Mouse (Mus musculus) CH12.LX (cell line): ENCODE results near the gene Chst5. TPM values are rescaled to one million over a fixed set of nuclear protein-coding genes. Genes with fewer than 3 reads are reported as not detected.

Experiments
- DNase-seq: peaks from one replicate; pipeline ENCODE4 v3.0.0-alpha.2; 2013; ENCODE audit errors: extremely low read depth
- H3K27ac ChIP-seq: 2 replicates; pipeline ENCODE4 v1.5.1; 2012; ENCODE audit warnings: low read depth, mild to moderate bottlenecking, control low read depth, moderate library complexity; ENCODE audit not compliant: insufficient read depth
- H3K27me3 ChIP-seq: replicated peaks from 2 replicates; pipeline ENCODE3; 2012; ENCODE audit warnings: inconsistent platforms
- H3K36me3 ChIP-seq, 2 experiments: replicated peaks in 1 of 2; 2 replicates each; pipeline versions ENCODE3 to v1.6.1; 2012; ENCODE audit warnings: inconsistent platforms in 1 of 2, low read length in 1 of 2, mild to moderate bottlenecking in 1 of 2, mixed read lengths in 1 of 2, moderate library complexity in 1 of 2; ENCODE audit not compliant: control insufficient read depth in 1 of 2, insufficient read depth in 1 of 2
- H3K4me1 ChIP-seq, 2 experiments: 2 replicates each; pipeline ENCODE4 v1.6.1; 2012; ENCODE audit warnings: inconsistent platforms in 1 of 2, moderate library complexity in 1 of 2; ENCODE audit not compliant: insufficient read depth in 2 of 2, control insufficient read depth in 1 of 2
- H3K4me2 ChIP-seq: 2 replicates; pipeline ENCODE4 v1.6.1; 2012; ENCODE audit warnings: low read depth, mild to moderate bottlenecking, control low read depth; ENCODE audit not compliant: poor library complexity, insufficient read depth, severe bottlenecking
- H3K4me3 ChIP-seq, 3 experiments: fragments of 150-350 bp in 1 of 3; sonication (generic) in 1 of 3; replicated peaks in 1 of 3; 2 replicates each; pipeline versions ENCODE3 to v1.5.1; 2011 to 2012; ENCODE audit warnings: low read depth in 2 of 3, low read length in 2 of 3, mild to moderate bottlenecking in 2 of 3, moderate library complexity in 2 of 3, control low read depth in 1 of 3, improper control_type of control experiment in 1 of 3, inconsistent platforms in 1 of 3, mixed read lengths in 1 of 3; ENCODE audit not compliant: poor library complexity in 1 of 3
- H3K79me2 ChIP-seq: replicated peaks from 2 replicates; pipeline ENCODE4 v1.6.1; 2012; ENCODE audit warnings: mild to moderate bottlenecking, moderate library complexity; ENCODE audit not compliant: control insufficient read depth, poor library complexity, insufficient read depth, severe bottlenecking; ENCODE audit errors: extremely low read depth
- H3K9ac ChIP-seq: 2 replicates; pipeline ENCODE4 v1.6.1; 2012; ENCODE audit warnings: low read depth, mild to moderate bottlenecking, control low read depth, moderate library complexity; ENCODE audit not compliant: insufficient read depth
- H3K9me3 ChIP-seq: replicated peaks from 2 replicates; pipeline ENCODE3; 2012; ENCODE audit warnings: low read length, inconsistent platforms, mixed read lengths
- BHLHE40 ChIP-seq: IDR thresholded peaks from 2 replicates; pipeline ENCODE4 v1.6.1; 2011; ENCODE audit warnings: mild to moderate bottlenecking, low read depth, low read length, improper control_type of control experiment
- CHD1 ChIP-seq: IDR thresholded peaks from 2 replicates; pipeline ENCODE4 v1.6.1; 2012; ENCODE audit warnings: low read depth, low read length, improper control_type of control experiment, inconsistent platforms
- E2F4 ChIP-seq: IDR thresholded peaks from 2 replicates; pipeline ENCODE4 v1.6.1; 2011; ENCODE audit warnings: low read depth, low read length, improper control_type of control experiment; ENCODE audit not compliant: insufficient replicate concordance
- HCFC1 ChIP-seq: IDR thresholded peaks from 2 replicates; pipeline ENCODE4 v1.6.1; 2012; ENCODE audit warnings: low read depth, mild to moderate bottlenecking, inconsistent platforms, low read length, improper control_type of control experiment
- IRF4 ChIP-seq: IDR thresholded peaks from 2 replicates; pipeline ENCODE4 v1.6.1; 2014; ENCODE audit warnings: low read depth, mild to moderate bottlenecking, inconsistent platforms, low read length, improper control_type of control experiment
- JUN ChIP-seq: IDR thresholded peaks from 2 replicates; pipeline ENCODE4 v1.6.1; 2011; ENCODE audit warnings: low read depth, mild to moderate bottlenecking, low read length, improper control_type of control experiment, moderate library complexity; ENCODE audit not compliant: insufficient read depth
- KAT2A ChIP-seq: IDR thresholded peaks from 2 replicates; pipeline ENCODE4 v1.6.1; 2012; ENCODE audit warnings: low read length, improper control_type of control experiment, inconsistent platforms; ENCODE audit not compliant: insufficient replicate concordance
- MAFK ChIP-seq: IDR thresholded peaks from 2 replicates; pipeline ENCODE4 v1.6.1; 2011; ENCODE audit warnings: low read length, improper control_type of control experiment; ENCODE audit not compliant: insufficient replicate concordance
- MEF2A ChIP-seq: IDR thresholded peaks from 2 replicates; pipeline ENCODE4 v1.6.1; 2014; ENCODE audit warnings: low read depth, mild to moderate bottlenecking, inconsistent platforms, low read length, improper control_type of control experiment, borderline replicate concordance
- MYC ChIP-seq: IDR thresholded peaks from 2 replicates; pipeline ENCODE4 v1.6.1; 2011; ENCODE audit warnings: low read depth, mild to moderate bottlenecking, improper control_type of control experiment, low read length
- PAX5 ChIP-seq: IDR thresholded peaks from 2 replicates; pipeline ENCODE4 v1.6.1; 2012; ENCODE audit warnings: low read length, inconsistent platforms, mixed read lengths
- RAD21 ChIP-seq: IDR thresholded peaks from 2 replicates; pipeline ENCODE4 v1.6.1; 2011; ENCODE audit warnings: low read depth, mild to moderate bottlenecking, low read length, improper control_type of control experiment, moderate library complexity
- RCOR1 ChIP-seq: conservative IDR thresholded peaks from 2 replicates; pipeline ENCODE4 v1.6.1; 2012; ENCODE audit warnings: low read depth, mild to moderate bottlenecking, inconsistent platforms, low read length, improper control_type of control experiment
- SIN3A ChIP-seq: IDR thresholded peaks from 2 replicates; pipeline ENCODE4 v1.6.1; 2012; ENCODE audit warnings: low read length, improper control_type of control experiment, inconsistent platforms
- TBP ChIP-seq: conservative IDR thresholded peaks from 2 replicates; pipeline ENCODE4 v1.6.1; 2011; ENCODE audit warnings: low read depth, low read length, improper control_type of control experiment
- TCF12 ChIP-seq: IDR thresholded peaks from 2 replicates; pipeline ENCODE4 v1.6.1; 2014; ENCODE audit warnings: low read depth, mild to moderate bottlenecking, inconsistent platforms, low read length, improper control_type of control experiment
- USF1 ChIP-seq: IDR thresholded peaks from 2 replicates; pipeline ENCODE4 v1.6.1; 2014; ENCODE audit warnings: low read depth, mild to moderate bottlenecking, inconsistent platforms, low read length, improper control_type of control experiment
- USF2 ChIP-seq: conservative IDR thresholded peaks from 2 replicates; pipeline ENCODE4 v1.6.1; 2011; ENCODE audit warnings: low read depth, low read length, improper control_type of control experiment
- ZC3H11A ChIP-seq: IDR thresholded peaks from 2 replicates; pipeline ENCODE4 v1.6.1; 2012; ENCODE audit warnings: low read depth, mild to moderate bottlenecking, inconsistent platforms, low read length, improper control_type of control experiment
- ZKSCAN1 ChIP-seq: IDR thresholded peaks from 2 replicates; pipeline ENCODE4 v1.6.1; 2012; ENCODE audit warnings: low read depth, inconsistent platforms, low read length, improper control_type of control experiment, borderline replicate concordance
- ZMIZ1 ChIP-seq: IDR thresholded peaks from 2 replicates; pipeline ENCODE4 v1.6.1; 2012; ENCODE audit warnings: low read depth, mild to moderate bottlenecking, inconsistent platforms, low read length, improper control_type of control experiment
- ZNF384 ChIP-seq: IDR thresholded peaks from 2 replicates; pipeline ENCODE4 v1.6.1; 2012; ENCODE audit warnings: low read depth, low read length, improper control_type of control experiment, inconsistent platforms
- dilution Hi-C: fragments of 300-500 bp; cut with MboI; formaldehyde crosslinking; loops from 2 replicates; pipeline ENCODE4 v1.14.3; 2020; ENCODE audit warnings: low sequenced_read_pairs; ENCODE audit not compliant: extremely low pct_unique_long_range_greater_than_20kb, extremely low pct_ligation_motif_present
- in situ Hi-C: fragments of 300-500 bp; cut with MboI; formaldehyde crosslinking; loops from 3 replicates; pipeline ENCODE4 v1.14.3; 2019; ENCODE audit warnings: low sequenced_read_pairs, low pct_ligation_motif_present, low pct_unique_long_range_greater_than_20kb, mixed read lengths
- polyA plus RNA-seq: library from polyadenylated mRNA; unstranded; fragments of >175 nt; gene quantifications from 2 replicates; pipeline ENCODE4 v1.2.1, GENCODE M21; 2012; ENCODE audit warnings: low read depth; ENCODE audit not compliant: insufficient read length
- total RNA-seq, 2 experiments: library from RNA; depleted of rRNA; stranded (reverse); fragments of 300-350 nt in 1 of 2; fragments of >200 nt in 1 of 2; gene quantifications; 2 replicates each; pipeline ENCODE4 v1.2.3; 2012 to 2014

The Chst5 gene
- total and polyA plus RNA-seq, 3 experiments: not detected

GRCm38 (mm10) chr8:111888091-111888650 lies 22.1 kb downstream of the Chst5 start (continued):
- TF ChIP-seq ZMIZ1: no peak
- no peak for TF ChIP-seq ZC3H11A

- in situ Hi-C loops: no loop called here
- H3K4me2 ChIP-seq: no peak overlapping the region
- no peaks in the 10 kb centered on the region for H3K79me2 ChIP-seq
- TF ChIP-seq CHD1 (no peak), KAT2A (no peak), RCOR1 (no peak), SIN3A (no peak), USF2 (no peak), E2F4 (no peak), JUN (no peak), MYC (no peak), MEF2A (no peak), TBP (no peak), USF1 (no peak), ZC3H11A (no peak), BHLHE40 (no peak)
- TF ChIP-seq, all 38 proteins: peak for 0
- Histone ChIP-seq H3K4me1 (peaks cover 4 to 5% of the 10 kb centered on the region in 2 experiments), H3K27ac (no peak overlapping the region), H3K9me3 (no peaks in the 10 kb centered on the region), H3K4me3 (no peak overlapping the region), H3K9ac (no peak overlapping the region), H3K27me3 (peaks cover 2% of the 10 kb centered on the region), H3K36me3 (no peaks in the 10 kb centered on the region)
- dilution Hi-C loops: no loop called here
- no peak for DNase-seq
Measured at GRCm38 (mm10) chr8:111887479-111887878, 22.8 kb downstream of the Chst5 start.

- H3K27ac ChIP-seq: no peak overlapping the region
- peaks cover 4 to 5% of the 10 kb centered on the region in 2 experiments for H3K4me1 ChIP-seq
- no peaks in the 10 kb centered on the region for H3K9me3 ChIP-seq
- H3K4me2 ChIP-seq: no peak overlapping the region
- no peak for TF ChIP-seq ZKSCAN1
- TF ChIP-seq HCFC1: no peak
- TF ChIP-seq ZNF384: no peak
- no peak for TF ChIP-seq CHD1
- no peak for TF ChIP-seq BHLHE40
- TF ChIP-seq IRF4: no peak
- no peak for TF ChIP-seq MAFK
- TF ChIP-seq RAD21: no peak
- TF ChIP-seq PAX5: no peak
- no peak for TF ChIP-seq MEF2A
- TF ChIP-seq ZMIZ1: no peak
- no peak for TF ChIP-seq ZC3H11A
- TF ChIP-seq TCF12: no peak
- TF ChIP-seq USF2: no peak
- TF ChIP-seq TBP: no peak
- no peak for TF ChIP-seq RCOR1
- TF ChIP-seq, all 38 proteins: peak for 0
- DNase-seq: no peak
- Histone ChIP-seq H3K4me3 (no peak overlapping the region), H3K79me2 (no peaks in the 10 kb centered on the region), H3K9ac (no peak overlapping the region), H3K36me3 (no peaks in the 10 kb centered on the region), H3K27me3 (peaks cover 2% of the 10 kb centered on the region)
- dilution Hi-C loops (no loop called here), in situ Hi-C loops (no loop called here)
Measured at GRCm38 (mm10) chr8:111883615-111884014, 26.6 kb downstream of the Chst5 start.
